Mouse (Mus musculus) liver, adult 2 months (tissue): ENCODE measurements around the gene Nrcam. TPM values are rescaled to one million over a fixed set of nuclear protein-coding genes. Genes with fewer than 3 reads are reported as not detected.

Source experiments
- DNase-seq: peaks from one replicate; pipeline ENCODE4 v3.0.0-alpha.2; 2011; ENCODE audit warnings: low read depth, low spot score; ENCODE audit errors: extremely low read depth
- H3K27ac ChIP-seq: fragments of 200-500 bp; replicated peaks from 2 replicates; pipeline ENCODE4 v1.5.1; 2012; ENCODE audit warnings: low read depth, mild to moderate bottlenecking, control low read depth, inconsistent platforms, low read length; ENCODE audit not compliant: insufficient read depth
- H3K27me3 ChIP-seq: fragments of 200-500 bp; 2 replicates; pipeline ENCODE4 v1.6.1; 2012; ENCODE audit warnings: mild to moderate bottlenecking, moderate library complexity, low read length, inconsistent platforms; ENCODE audit not compliant: control insufficient read depth, insufficient read depth
- H3K36me3 ChIP-seq: fragments of 200-500 bp; 2 replicates; pipeline ENCODE4 v1.6.1; 2012; ENCODE audit warnings: low read length, inconsistent platforms; ENCODE audit not compliant: control insufficient read depth, insufficient read depth
- H3K4me1 ChIP-seq: fragments of 200-500 bp; 2 replicates; pipeline ENCODE4 v1.6.1; 2011; ENCODE audit warnings: low read length; ENCODE audit not compliant: control insufficient read depth, insufficient read depth
- H3K4me3 ChIP-seq: fragments of 200-500 bp; 2 replicates; pipeline ENCODE4 v1.5.1; 2011; ENCODE audit warnings: low read depth, mild to moderate bottlenecking, control low read depth, low read length, moderate library complexity; ENCODE audit not compliant: insufficient read depth
- H3K79me2 ChIP-seq: fragments of 200-500 bp; 2 replicates; pipeline ENCODE4 v1.6.1; 2012; ENCODE audit warnings: inconsistent platforms, mild to moderate bottlenecking, low read length, moderate library complexity; ENCODE audit not compliant: control insufficient read depth, insufficient read depth
- H3K9ac ChIP-seq: fragments of 200-500 bp; 2 replicates; pipeline ENCODE4 v1.6.1; 2012; ENCODE audit warnings: low read depth, mild to moderate bottlenecking, control low read depth, inconsistent platforms, low read length
- CTCF ChIP-seq: fragments of 200-500 bp; IDR thresholded peaks from 2 replicates; pipeline ENCODE4 v1.5.1; 2011; ENCODE audit warnings: low read depth, low read length, control low read depth
- POLR2A ChIP-seq: fragments of 200-500 bp; IDR thresholded peaks from 2 replicates; pipeline ENCODE4 v1.6.1; 2011; ENCODE audit warnings: low read length, control low read depth; ENCODE audit not compliant: insufficient read depth; ENCODE audit errors: extremely low read depth
- WGBS: fragments of 180-500 bp; shearing (Covaris S2); methylation state at CpG from one replicate; pipeline ENCODE4 v1.1.7; 2018; 5-methylcytosine and 5-hydroxymethylcytosine counted together
- polyA plus RNA-seq: library from polyadenylated mRNA; depleted of rRNA; stranded (reverse); fragments of >200 nt; gene quantifications from 2 replicates; pipeline ENCODE4 v1.2.3, GENCODE M21; 2012
- total RNA-seq: library from RNA; depleted of rRNA; stranded (reverse); fragments of >200 nt; gene quantifications from 2 replicates; pipeline ENCODE4 v1.2.3, GENCODE M21; 2014

Nrcam gene
- total and polyA plus RNA-seq, 2 experiments: not detected

- DNase-seq: no peak
- Histone ChIP-seq H3K36me3 (no peaks in the 10 kb centered on the region), H3K27me3 (no peaks in the 10 kb centered on the region), H3K9ac (no peak overlapping the region), H3K4me3 (no peak overlapping the region), H3K4me1 (no peaks in the 10 kb centered on the region), H3K79me2 (no peaks in the 10 kb centered on the region), H3K27ac (no peak overlapping the region)
- WGBS: 82% methylated on average over 5 of the region's 5 CpGs
- no peak for TF ChIP-seq POLR2A
- no peak for TF ChIP-seq CTCF
Observed at GRCm38 (mm10) chr12:44498872-44499271, 170.2 kb downstream of the Nrcam start.

- no peaks in the 10 kb centered on the region for H3K36me3 ChIP-seq
- H3K79me2 ChIP-seq: no peaks in the 10 kb centered on the region
- H3K9ac ChIP-seq: no peak overlapping the region
- DNase-seq: no peak
- 73% methylated on average over 5 of the region's 5 CpGs for WGBS
- H3K4me1 ChIP-seq: no peaks in the 10 kb centered on the region
- no peak overlapping the region for H3K4me3 ChIP-seq
- no peaks in the 10 kb centered on the region for H3K27me3 ChIP-seq
- no peak overlapping the region for H3K27ac ChIP-seq
- no peak for TF ChIP-seq POLR2A
- no peak for TF ChIP-seq CTCF
Observed at GRCm38 (mm10) chr12:44501807-44502487, 173.3 kb downstream of the Nrcam start.

GRCm38 (mm10) chr12:44503737-44504136 is 175.1 kb downstream of the Nrcam start:
- 75% methylated on average over 4 of the region's 4 CpGs for WGBS
- no peak for TF ChIP-seq POLR2A
- TF ChIP-seq CTCF: no peak
- Histone ChIP-seq H3K27me3 (no peaks in the 10 kb centered on the region), H3K79me2 (no peaks in the 10 kb centered on the region), H3K9ac (no peak overlapping the region), H3K27ac (no peak overlapping the region), H3K36me3 (no peaks in the 10 kb centered on the region), H3K4me1 (no peaks in the 10 kb centered on the region), H3K4me3 (no peak overlapping the region)
- DNase-seq: no peak

GRCm38 (mm10) chr12:44508635-44509034 is 179.9 kb downstream of the Nrcam start:
- Histone ChIP-seq H3K4me1 (no peaks in the 10 kb centered on the region), H3K9ac (no peak overlapping the region), H3K36me3 (no peaks in the 10 kb centered on the region), H3K4me3 (no peak overlapping the region), H3K27me3 (no peaks in the 10 kb centered on the region), H3K79me2 (no peaks in the 10 kb centered on the region), H3K27ac (no peak overlapping the region)
- WGBS: 79% methylated on average over 3 of the region's 3 CpGs
- DNase-seq: no peak
- TF ChIP-seq POLR2A: no peak
- no peak for TF ChIP-seq CTCF

- WGBS: 66% methylated on average over 4 of the region's 4 CpGs
- Histone ChIP-seq H3K27ac (no peak overlapping the region), H3K4me3 (no peak overlapping the region), H3K79me2 (no peaks in the 10 kb centered on the region), H3K36me3 (no peaks in the 10 kb centered on the region), H3K9ac (no peak overlapping the region), H3K27me3 (no peaks in the 10 kb centered on the region), H3K4me1 (no peaks in the 10 kb centered on the region)
- no peak for TF ChIP-seq CTCF
- TF ChIP-seq POLR2A: no peak
- DNase-seq: no peak
Observed at GRCm38 (mm10) chr12:44509406-44510104, 180.9 kb downstream of the Nrcam start.

- Histone ChIP-seq H3K27ac (no peak overlapping the region), H3K36me3 (no peaks in the 10 kb centered on the region), H3K9ac (no peak overlapping the region), H3K4me3 (no peak overlapping the region), H3K79me2 (no peaks in the 10 kb centered on the region), H3K4me1 (no peaks in the 10 kb centered on the region), H3K27me3 (no peaks in the 10 kb centered on the region)
- DNase-seq: no peak
- TF ChIP-seq CTCF (no peak), POLR2A (no peak)
- WGBS: 70% methylated on average over 4 of the region's 4 CpGs
Observed at GRCm38 (mm10) chr12:44515066-44515465, 186.4 kb downstream of the Nrcam start.
